Mouse (Mus musculus) intestine, postnatal 0 days (tissue): Measurements from ENCODE around the gene Gimap8. TPM values are rescaled to one million over a fixed set of nuclear protein-coding genes. Genes with fewer than 3 reads are reported as not detected.

ENCODE experiments used
- ATAC-seq: fragments of 200-750 bp; cut with Nextera tagmentation; 2 replicates; pipeline ENCODE4 v1.8.0; 2017; ENCODE audit warnings: mild to moderate bottlenecking, moderate TSS enrichment, moderate library complexity
- H3K27ac ChIP-seq: fragments of 300-500 bp; sonication (generic); 2 replicates; pipeline ENCODE4 v1.5.1; 2014; ENCODE audit warnings: mild to moderate bottlenecking, low read depth, low read length, moderate library complexity
- H3K27me3 ChIP-seq: fragments of 300-500 bp; sonication (generic); replicated peaks from 2 replicates; pipeline ENCODE4 v1.6.1; 2014; ENCODE audit warnings: low read length, mixed read lengths; ENCODE audit not compliant: control insufficient read depth, insufficient read depth
- H3K36me3 ChIP-seq: fragments of 300-500 bp; sonication (generic); 2 replicates; pipeline ENCODE4 v1.6.1; 2014; ENCODE audit warnings: mild to moderate bottlenecking, moderate library complexity; ENCODE audit not compliant: control insufficient read depth, insufficient read depth
- H3K4me1 ChIP-seq: fragments of 300-500 bp; sonication (generic); replicated peaks from 2 replicates; pipeline ENCODE4 v1.6.1; 2014; ENCODE audit warnings: antibody characterized with exemption, low read length, mixed read lengths; ENCODE audit not compliant: control insufficient read depth, insufficient read depth
- H3K4me2 ChIP-seq: fragments of 300-500 bp; sonication (generic); replicated peaks from 2 replicates; pipeline ENCODE4 v1.6.1; 2014; ENCODE audit warnings: low read depth, mild to moderate bottlenecking, moderate library complexity
- H3K4me3 ChIP-seq: fragments of 300-500 bp; sonication (generic); 2 replicates; pipeline ENCODE4 v1.5.1; 2014; ENCODE audit warnings: low read depth, low read length
- H3K9ac ChIP-seq: fragments of 300-500 bp; sonication (generic); 2 replicates; pipeline ENCODE4 v1.6.1; 2014; ENCODE audit warnings: mild to moderate bottlenecking, low read depth, low read length
- H3K9me3 ChIP-seq: fragments of 300-500 bp; sonication (generic); 2 replicates; pipeline ENCODE4 v1.6.1; 2016; ENCODE audit warnings: mixed run types; ENCODE audit not compliant: control insufficient read depth
- CTCF ChIP-seq: sonication (generic); IDR thresholded peaks from 2 replicates; pipeline ENCODE4 v1.5.1; 2016; ENCODE audit warnings: low read depth, mild to moderate bottlenecking, control low read depth, antibody characterized with exemption, moderate library complexity
- WGBS: fragments of 180-500 bp; shearing (Covaris S2); extraction: QIAGEN DNeasy Blood & Tissue Kit; methylation state at CpG from one replicate; pipeline ENCODE4 v1.1.7; 2014; 5-methylcytosine and 5-hydroxymethylcytosine counted together
- polyA plus RNA-seq: library from polyadenylated mRNA; unstranded; fragments of >200 nt; fragmentation: Nextera tagmentation; extraction: Ambion mirVana; gene quantifications from 2 replicates; pipeline ENCODE4 v1.2.1, GENCODE M21; 2015

Gimap8 gene
- polyA plus RNA-seq, result 1.1 and 1.2 TPM in 2 replicates

DNA sequence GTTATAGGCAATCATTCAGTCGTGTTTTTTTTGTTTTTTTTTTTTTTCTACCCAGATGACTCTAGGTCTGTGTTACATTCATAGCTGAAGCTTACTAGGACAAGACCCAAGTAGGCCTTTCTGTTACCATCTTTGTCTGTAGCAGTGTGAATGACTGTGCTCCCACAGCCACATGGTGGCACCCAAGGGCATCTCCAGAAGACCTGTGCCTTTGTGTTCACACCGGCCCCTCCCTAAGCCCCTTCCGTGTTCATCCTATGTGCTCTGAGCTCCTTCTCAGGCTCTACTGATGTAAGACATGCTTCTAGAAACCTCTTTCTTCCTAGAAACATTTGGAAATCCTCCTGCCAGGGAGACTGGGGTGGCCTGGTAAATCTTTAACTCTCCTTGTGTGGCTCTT, at the start of gene Gimap8:
TSS of gene Gimap8 (plus strand) at position 240 of the 400 bp plus-strand sequence.
- Histone ChIP-seq H3K27me3 (no peaks in the 10 kb centered on the region), H3K4me1 (no peaks in the 10 kb centered on the region), H3K9ac (no peak within 1 kb of the TSS), H3K27ac (no peak within 1 kb of the TSS), H3K4me3 (no peak within 1 kb of the TSS), H3K9me3 (no peaks in the 10 kb centered on the region), H3K36me3 (no peaks in the 10 kb centered on the region), H3K4me2 (peak within 1 kb of the TSS; percentile 3; the same call in 1 of the 2 replicates)
- no peak for ATAC-seq
- 20% methylated on average over 3 of the region's 3 CpGs for WGBS
- peak; percentile 78 for TF ChIP-seq CTCF

DNA sequence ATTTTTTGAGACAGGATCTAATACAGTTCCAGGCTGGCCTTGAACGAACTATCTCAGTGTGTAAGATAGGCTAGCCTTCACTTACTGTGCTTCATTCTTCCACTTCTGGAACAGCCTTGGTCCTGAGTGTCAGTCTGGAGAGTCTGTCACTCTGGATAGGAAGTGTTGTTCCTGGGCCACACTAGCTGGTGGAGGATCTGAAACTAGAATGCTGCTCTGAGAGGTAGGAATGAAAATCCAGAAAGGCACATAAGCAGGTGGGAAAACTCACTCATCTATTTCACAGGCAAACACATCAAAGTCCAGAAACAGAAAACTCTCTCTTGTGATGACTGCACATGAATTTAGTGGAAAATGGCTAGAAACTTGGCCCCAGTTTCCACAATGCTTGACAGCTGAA, 46.4 kb upstream of the Gimap8 start:
- WGBS, result 93% methylated on average over 1 of the region's 1 CpGs

DNA sequence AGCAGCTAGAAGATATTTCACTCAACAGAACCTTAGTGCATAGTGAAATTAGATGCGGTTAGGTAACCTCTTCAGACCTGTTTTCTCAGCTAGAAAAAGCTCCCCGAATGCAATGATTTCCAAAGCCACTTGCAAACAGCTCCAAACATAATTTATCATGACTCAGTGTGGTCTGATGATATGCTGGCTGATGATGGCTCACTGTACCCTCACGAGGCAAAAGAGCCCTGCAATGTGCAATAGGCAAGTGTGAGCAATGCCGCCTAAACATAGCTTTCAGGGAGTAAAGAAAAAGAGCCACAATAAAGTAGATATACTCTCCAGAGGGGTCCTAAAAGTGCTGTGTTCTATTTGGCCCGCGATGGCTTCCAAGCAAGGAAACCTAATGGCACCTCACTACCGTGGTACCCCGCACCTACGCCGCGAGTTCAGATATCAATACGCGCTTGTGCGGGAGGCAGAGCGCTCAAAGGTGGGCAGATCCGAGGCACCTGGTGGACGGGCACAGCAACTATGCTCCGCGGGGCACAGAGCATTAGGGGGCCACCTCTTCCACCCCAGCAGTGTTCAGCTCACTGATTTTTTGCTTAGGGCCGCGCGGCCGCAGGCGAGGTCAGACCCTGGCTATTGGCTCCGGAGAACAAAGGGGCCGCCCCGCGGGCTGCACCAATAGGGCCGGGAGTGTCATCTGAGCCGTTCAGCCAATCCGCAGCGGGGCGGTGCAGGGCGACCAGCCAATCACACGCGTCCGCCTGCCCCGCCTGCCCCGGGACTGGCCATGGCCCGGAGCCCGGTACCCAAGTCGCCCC, 45.6 kb upstream of the Gimap8 start, which contains the start of gene Zfp775:
TSS of gene Zfp775 (plus strand) at position 793 of the 809 bp plus-strand sequence.
- WGBS, result 4% methylated on average over 42 of the region's 42 CpGs
- 0 out of 2 replicates have a peak, but pooled peaks cover 3% of the 10 kb centered on the region for H3K4me1 ChIP-seq
- peak; percentile 98 for ATAC-seq
- peak within 1 kb of the TSS; percentile 92 for H3K4me2 ChIP-seq
- H3K4me3 ChIP-seq, result peak within 1 kb of the TSS; percentile 70
- peak within 1 kb of the TSS; percentile 41; the same call in 1 of the 2 replicates for H3K27ac ChIP-seq
- TF ChIP-seq CTCF, result no peak
- peaks cover 29% of the 10 kb centered on the region for H3K36me3 ChIP-seq
- H3K27me3 ChIP-seq, result no peaks in the 10 kb centered on the region
- peak within 1 kb of the TSS; percentile 59 for H3K9ac ChIP-seq
- H3K9me3 ChIP-seq, result no peaks in the 10 kb centered on the region

More for the DNA sequence above, 46.4 kb upstream of the Gimap8 start:
- Histone ChIP-seq H3K27ac (no peak overlapping the region), H3K4me2 (no peak overlapping the region), H3K4me3 (no peak overlapping the region), H3K27me3 (no peaks in the 10 kb centered on the region), H3K9me3 (no peaks in the 10 kb centered on the region), H3K4me1 (0 out of 2 replicates have a peak, but pooled peaks cover 3% of the 10 kb centered on the region), H3K36me3 (peaks cover 37% of the 10 kb centered on the region), H3K9ac (no peak overlapping the region)
- TF ChIP-seq CTCF, result no peak
- no peak for ATAC-seq

DNA sequence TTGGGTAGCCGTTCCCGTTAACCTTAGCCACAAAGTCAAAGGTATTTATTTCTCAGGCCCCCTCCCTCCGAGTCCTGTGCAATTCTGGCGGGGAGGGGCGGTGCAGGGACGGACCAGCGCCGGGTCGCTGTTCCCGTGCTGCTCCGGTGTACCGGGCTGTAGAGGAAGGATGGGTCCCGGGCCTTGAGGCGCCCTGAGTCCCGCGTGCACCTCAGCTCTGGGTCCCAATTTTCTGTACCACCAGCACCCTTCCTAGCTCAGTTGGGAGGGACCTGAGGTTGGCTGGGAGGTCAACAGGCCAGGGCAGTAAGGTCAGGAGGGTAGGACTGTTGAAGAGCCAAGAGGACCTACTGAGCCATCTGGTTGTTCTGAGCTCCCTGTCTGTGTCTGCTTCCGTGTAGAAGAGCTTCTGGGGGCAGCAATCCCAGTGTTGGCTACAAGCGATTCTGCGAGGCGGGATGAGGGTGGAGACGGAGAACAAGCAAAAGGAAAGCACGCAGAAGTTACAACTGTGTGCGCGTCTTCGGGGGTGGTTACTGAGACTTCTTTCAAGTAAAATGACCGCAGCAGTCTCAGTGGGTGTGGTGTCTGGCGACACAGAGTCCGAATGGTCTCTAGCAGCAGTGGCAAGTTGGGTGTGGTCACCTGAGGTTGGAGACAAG, 44.8 kb upstream of the Gimap8 start:
- Histone ChIP-seq H3K9me3 (no peaks in the 10 kb centered on the region), H3K9ac (peak overlapping the region; percentile 59), H3K27ac (peak overlapping the region; percentile 41; the same call in 1 of the 2 replicates), H3K4me3 (peak overlapping the region; percentile 70), H3K27me3 (no peaks in the 10 kb centered on the region), H3K4me2 (peak overlapping the region; percentile 92), H3K4me1 (0 out of 2 replicates have a peak, but pooled peaks cover 3% of the 10 kb centered on the region), H3K36me3 (peaks cover 21% of the 10 kb centered on the region)
- no peak for TF ChIP-seq CTCF
- ATAC-seq, result peak; percentile 74
- WGBS, result under 1% methylated on average over 28 of the region's 28 CpGs

DNA sequence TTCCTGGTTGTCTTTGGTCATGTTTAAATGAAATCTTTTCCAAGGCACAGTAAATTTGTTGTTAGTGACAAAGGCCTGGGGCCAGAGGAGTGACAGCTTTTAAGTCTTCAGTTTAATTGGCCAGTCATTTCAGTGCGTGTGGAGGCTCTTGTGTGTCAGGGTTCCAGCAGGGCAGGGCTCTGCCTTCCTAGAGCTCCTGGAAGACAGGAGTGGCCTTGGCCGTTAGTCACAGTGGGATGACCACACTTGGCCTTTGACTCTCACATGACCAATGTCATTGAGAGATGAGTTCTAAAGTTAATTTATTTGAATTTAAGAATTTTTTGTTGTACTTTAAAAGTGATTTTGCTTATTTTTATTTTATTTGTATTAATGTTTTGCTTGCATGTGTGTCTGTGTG, 38.9 kb upstream of the Gimap8 start:
- H3K4me1 ChIP-seq, result no peaks in the 10 kb centered on the region
- no peaks in the 10 kb centered on the region for H3K9me3 ChIP-seq
- no peak overlapping the region for H3K4me3 ChIP-seq
- H3K9ac ChIP-seq, result no peak overlapping the region
- no peaks in the 10 kb centered on the region for H3K36me3 ChIP-seq
- H3K27ac ChIP-seq, result no peak overlapping the region
- no peaks in the 10 kb centered on the region for H3K27me3 ChIP-seq
- 70% methylated on average over 2 of the region's 2 CpGs for WGBS
- TF ChIP-seq CTCF, result no peak
- H3K4me2 ChIP-seq, result no peak overlapping the region
- no peak for ATAC-seq

DNA sequence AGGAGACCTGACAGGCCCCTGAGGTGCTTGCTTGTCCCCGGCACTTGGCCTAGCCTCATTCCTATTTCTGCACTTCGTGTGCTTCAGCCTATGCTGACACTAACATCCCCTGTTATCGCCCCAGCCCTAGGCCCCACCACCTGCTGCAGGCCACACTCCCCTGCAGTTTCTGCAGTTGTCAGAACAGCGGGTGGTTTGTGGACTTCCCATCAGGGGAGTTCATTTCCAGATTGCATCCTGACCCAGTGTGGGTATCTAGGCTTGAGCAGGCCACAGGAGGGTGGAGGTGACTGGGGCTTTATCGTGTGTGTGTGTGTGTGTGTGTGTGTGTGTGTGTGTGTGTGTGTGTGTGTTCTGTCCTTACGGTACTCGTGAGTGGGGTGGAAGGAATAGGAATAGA, 37.5 kb upstream of the Gimap8 start:
- H3K4me2 ChIP-seq, result no peak overlapping the region
- peaks cover 8% of the 10 kb centered on the region; the same call in 1 of the 2 replicates for H3K36me3 ChIP-seq
- H3K9ac ChIP-seq, result no peak overlapping the region
- H3K4me1 ChIP-seq, result no peaks in the 10 kb centered on the region
- H3K9me3 ChIP-seq, result no peaks in the 10 kb centered on the region
- TF ChIP-seq CTCF, result no peak
- ATAC-seq, result no peak
- 69% methylated on average over 7 of the region's 7 CpGs for WGBS
- H3K4me3 ChIP-seq, result no peak overlapping the region
- H3K27me3 ChIP-seq, result no peaks in the 10 kb centered on the region
- H3K27ac ChIP-seq, result no peak overlapping the region
